Mouse (Mus musculus) CH12.LX (cell line): ENCODE results near the gene Gpr68. TPM values are rescaled to one million over a fixed set of nuclear protein-coding genes. Genes with fewer than 3 reads are reported as not detected.

Source experiments
- DNase-seq: peaks from one replicate; pipeline ENCODE4 v3.0.0-alpha.2; 2013; ENCODE audit errors: extremely low read depth
- H3K27ac ChIP-seq: 2 replicates; pipeline ENCODE4 v1.5.1; 2012; ENCODE audit warnings: low read depth, mild to moderate bottlenecking, control low read depth, moderate library complexity; ENCODE audit not compliant: insufficient read depth
- H3K27me3 ChIP-seq: replicated peaks from 2 replicates; pipeline ENCODE3; 2012; ENCODE audit warnings: inconsistent platforms
- H3K36me3 ChIP-seq, 2 experiments: replicated peaks in 1 of 2; 2 replicates each; pipeline versions ENCODE3 to v1.6.1; 2012; ENCODE audit warnings: inconsistent platforms in 1 of 2, low read length in 1 of 2, mild to moderate bottlenecking in 1 of 2, mixed read lengths in 1 of 2, moderate library complexity in 1 of 2; ENCODE audit not compliant: control insufficient read depth in 1 of 2, insufficient read depth in 1 of 2
- H3K4me1 ChIP-seq, 2 experiments: 2 replicates each; pipeline ENCODE4 v1.6.1; 2012; ENCODE audit warnings: inconsistent platforms in 1 of 2, moderate library complexity in 1 of 2; ENCODE audit not compliant: insufficient read depth in 2 of 2, control insufficient read depth in 1 of 2
- H3K4me2 ChIP-seq: 2 replicates; pipeline ENCODE4 v1.6.1; 2012; ENCODE audit warnings: low read depth, mild to moderate bottlenecking, control low read depth; ENCODE audit not compliant: poor library complexity, insufficient read depth, severe bottlenecking
- H3K4me3 ChIP-seq, 3 experiments: fragments of 150-350 bp in 1 of 3; sonication (generic) in 1 of 3; replicated peaks in 1 of 3; 2 replicates each; pipeline versions ENCODE3 to v1.5.1; 2011 to 2012; ENCODE audit warnings: low read depth in 2 of 3, low read length in 2 of 3, mild to moderate bottlenecking in 2 of 3, moderate library complexity in 2 of 3, control low read depth in 1 of 3, improper control_type of control experiment in 1 of 3, inconsistent platforms in 1 of 3, mixed read lengths in 1 of 3; ENCODE audit not compliant: poor library complexity in 1 of 3
- H3K79me2 ChIP-seq: replicated peaks from 2 replicates; pipeline ENCODE4 v1.6.1; 2012; ENCODE audit warnings: mild to moderate bottlenecking, moderate library complexity; ENCODE audit not compliant: control insufficient read depth, poor library complexity, insufficient read depth, severe bottlenecking; ENCODE audit errors: extremely low read depth
- H3K9ac ChIP-seq: 2 replicates; pipeline ENCODE4 v1.6.1; 2012; ENCODE audit warnings: low read depth, mild to moderate bottlenecking, control low read depth, moderate library complexity; ENCODE audit not compliant: insufficient read depth
- H3K9me3 ChIP-seq: replicated peaks from 2 replicates; pipeline ENCODE3; 2012; ENCODE audit warnings: low read length, inconsistent platforms, mixed read lengths
- BHLHE40 ChIP-seq: IDR thresholded peaks from 2 replicates; pipeline ENCODE4 v1.6.1; 2011; ENCODE audit warnings: mild to moderate bottlenecking, low read depth, low read length, improper control_type of control experiment
- CHD1 ChIP-seq: IDR thresholded peaks from 2 replicates; pipeline ENCODE4 v1.6.1; 2012; ENCODE audit warnings: low read depth, low read length, improper control_type of control experiment, inconsistent platforms
- CHD2 ChIP-seq: IDR thresholded peaks from 2 replicates; pipeline ENCODE4 v1.6.1; 2011; ENCODE audit warnings: low read length, improper control_type of control experiment
- CTCF ChIP-seq, 2 experiments: IDR thresholded peaks in 1 of 2; conservative IDR thresholded peaks in 1 of 2; 2 replicates each; pipeline ENCODE4 v1.5.1; 2011 to 2012; ENCODE audit warnings: low read depth in 2 of 2, low read length in 2 of 2, improper control_type of control experiment in 1 of 2, inconsistent platforms in 1 of 2, mild to moderate bottlenecking in 1 of 2, moderate library complexity in 1 of 2
- E2F4 ChIP-seq: IDR thresholded peaks from 2 replicates; pipeline ENCODE4 v1.6.1; 2011; ENCODE audit warnings: low read depth, low read length, improper control_type of control experiment; ENCODE audit not compliant: insufficient replicate concordance
- ELF1 ChIP-seq: IDR thresholded peaks from 2 replicates; pipeline ENCODE4 v1.6.1; 2014; ENCODE audit warnings: low read depth, mild to moderate bottlenecking, inconsistent platforms, low read length, improper control_type of control experiment
- ETS1 ChIP-seq: conservative IDR thresholded peaks from 2 replicates; pipeline ENCODE4 v1.6.1; 2012; ENCODE audit warnings: low read depth, mild to moderate bottlenecking, inconsistent platforms, low read length, improper control_type of control experiment, moderate library complexity
- HCFC1 ChIP-seq: IDR thresholded peaks from 2 replicates; pipeline ENCODE4 v1.6.1; 2012; ENCODE audit warnings: low read depth, mild to moderate bottlenecking, inconsistent platforms, low read length, improper control_type of control experiment
- IRF4 ChIP-seq: IDR thresholded peaks from 2 replicates; pipeline ENCODE4 v1.6.1; 2014; ENCODE audit warnings: low read depth, mild to moderate bottlenecking, inconsistent platforms, low read length, improper control_type of control experiment
- JUN ChIP-seq: IDR thresholded peaks from 2 replicates; pipeline ENCODE4 v1.6.1; 2011; ENCODE audit warnings: low read depth, mild to moderate bottlenecking, low read length, improper control_type of control experiment, moderate library complexity; ENCODE audit not compliant: insufficient read depth
- JUND ChIP-seq: conservative IDR thresholded peaks from 2 replicates; pipeline ENCODE4 v1.6.1; 2011; ENCODE audit warnings: low read depth, low read length, improper control_type of control experiment
- MAFK ChIP-seq: IDR thresholded peaks from 2 replicates; pipeline ENCODE4 v1.6.1; 2011; ENCODE audit warnings: low read length, improper control_type of control experiment; ENCODE audit not compliant: insufficient replicate concordance
- MAX ChIP-seq: IDR thresholded peaks from 2 replicates; pipeline ENCODE4 v1.6.1; 2011; ENCODE audit warnings: low read length, improper control_type of control experiment
- MAZ ChIP-seq: IDR thresholded peaks from 2 replicates; pipeline ENCODE4 v1.6.1; 2012; ENCODE audit warnings: low read depth, mild to moderate bottlenecking, inconsistent platforms, low read length, improper control_type of control experiment, moderate library complexity
- MEF2A ChIP-seq: IDR thresholded peaks from 2 replicates; pipeline ENCODE4 v1.6.1; 2014; ENCODE audit warnings: low read depth, mild to moderate bottlenecking, inconsistent platforms, low read length, improper control_type of control experiment, borderline replicate concordance
- MXI1 ChIP-seq: IDR thresholded peaks from 2 replicates; pipeline ENCODE4 v1.6.1; 2011; ENCODE audit warnings: mild to moderate bottlenecking, low read depth, low read length, improper control_type of control experiment
- MYC ChIP-seq: IDR thresholded peaks from 2 replicates; pipeline ENCODE4 v1.6.1; 2011; ENCODE audit warnings: low read depth, mild to moderate bottlenecking, improper control_type of control experiment, low read length
- PAX5 ChIP-seq: IDR thresholded peaks from 2 replicates; pipeline ENCODE4 v1.6.1; 2012; ENCODE audit warnings: low read length, inconsistent platforms, mixed read lengths
- POLR2A ChIP-seq: IDR thresholded peaks from 2 replicates; pipeline ENCODE4 v1.6.1; 2011; ENCODE audit warnings: low read depth, mild to moderate bottlenecking, improper control_type of control experiment, low read length
- RAD21 ChIP-seq: IDR thresholded peaks from 2 replicates; pipeline ENCODE4 v1.6.1; 2011; ENCODE audit warnings: low read depth, mild to moderate bottlenecking, low read length, improper control_type of control experiment, moderate library complexity
- SIN3A ChIP-seq: IDR thresholded peaks from 2 replicates; pipeline ENCODE4 v1.6.1; 2012; ENCODE audit warnings: low read length, improper control_type of control experiment, inconsistent platforms
- SMC3 ChIP-seq: IDR thresholded peaks from 2 replicates; pipeline ENCODE4 v1.6.1; 2011; ENCODE audit warnings: low read depth, low read length, improper control_type of control experiment
- TBP ChIP-seq: conservative IDR thresholded peaks from 2 replicates; pipeline ENCODE4 v1.6.1; 2011; ENCODE audit warnings: low read depth, low read length, improper control_type of control experiment
- TCF12 ChIP-seq: IDR thresholded peaks from 2 replicates; pipeline ENCODE4 v1.6.1; 2014; ENCODE audit warnings: low read depth, mild to moderate bottlenecking, inconsistent platforms, low read length, improper control_type of control experiment
- UBTF ChIP-seq: IDR thresholded peaks from 2 replicates; pipeline ENCODE4 v1.6.1; 2012; ENCODE audit warnings: low read depth, mild to moderate bottlenecking, inconsistent platforms, low read length, improper control_type of control experiment, moderate library complexity
- USF2 ChIP-seq: conservative IDR thresholded peaks from 2 replicates; pipeline ENCODE4 v1.6.1; 2011; ENCODE audit warnings: low read depth, low read length, improper control_type of control experiment
- ZMIZ1 ChIP-seq: IDR thresholded peaks from 2 replicates; pipeline ENCODE4 v1.6.1; 2012; ENCODE audit warnings: low read depth, mild to moderate bottlenecking, inconsistent platforms, low read length, improper control_type of control experiment
- dilution Hi-C: fragments of 300-500 bp; cut with MboI; formaldehyde crosslinking; loops from 2 replicates; pipeline ENCODE4 v1.14.3; 2020; ENCODE audit warnings: low sequenced_read_pairs; ENCODE audit not compliant: extremely low pct_unique_long_range_greater_than_20kb, extremely low pct_ligation_motif_present
- in situ Hi-C: fragments of 300-500 bp; cut with MboI; formaldehyde crosslinking; loops from 3 replicates; pipeline ENCODE4 v1.14.3; 2019; ENCODE audit warnings: low sequenced_read_pairs, low pct_ligation_motif_present, low pct_unique_long_range_greater_than_20kb, mixed read lengths
- polyA plus RNA-seq: library from polyadenylated mRNA; unstranded; fragments of >175 nt; gene quantifications from 2 replicates; pipeline ENCODE4 v1.2.1, GENCODE M21; 2012; ENCODE audit warnings: low read depth; ENCODE audit not compliant: insufficient read length
- total RNA-seq, 2 experiments: library from RNA; depleted of rRNA; stranded (reverse); fragments of 300-350 nt in 1 of 2; fragments of >200 nt in 1 of 2; gene quantifications; 2 replicates each; pipeline ENCODE4 v1.2.3; 2012 to 2014

The Gpr68 gene
- 2.3 and 4.2 TPM in 2 replicates for total RNA-seq (2012; rRNA removed)
- total RNA-seq (2014; rRNA removed), result 1.2 TPM in 2 replicates
- 1.5 and 1.6 TPM in 2 replicates for polyA plus RNA-seq

- peaks cover 12 to 26% of the 10 kb centered on the region in 2 experiments for H3K36me3 ChIP-seq
- H3K79me2 ChIP-seq, result no peaks in the 10 kb centered on the region
- peaks cover 20 to 80% of the 10 kb centered on the region in 2 experiments for H3K4me1 ChIP-seq
- dilution Hi-C loops, result no loop called here
- H3K27ac ChIP-seq, result no peak within 1 kb of the TSS
- in situ Hi-C loops, result no loop called here
- DNase-seq, result no peak
- no peaks in the 10 kb centered on the region for H3K27me3 ChIP-seq
- H3K4me2 ChIP-seq, result 0 out of 2 replicates have a peak within 1 kb of the TSS, but pooled peaks have one; percentile 24
- H3K9me3 ChIP-seq, result no peaks in the 10 kb centered on the region
- TF ChIP-seq RAD21 (no peak), PAX5 (no peak), BHLHE40 (no peak), ZMIZ1 (no peak), CTCF (conservative IDR thresholded peaks at IDR 0.05 in 1 of 2, IDR thresholded peaks at IDR 0.05 in 1 of 2; ENCODE audit: low read depth in 2 of 2, low read length in 2 of 2) (no peak), POLR2A (no peak), E2F4 (no peak), HCFC1 (no peak), USF2 (no peak), TCF12 (no peak), CHD2 (no peak)
- TF ChIP-seq, all 38 proteins: peak for 0
- Histone ChIP-seq H3K4me3 (peak within 1 kb of the TSS in 1 of 3 experiments; percentile 34), H3K9ac (no peak within 1 kb of the TSS; the same call in 1 of the 2 replicates)
Measured at GRCm38 (mm10) chr12:100907598-100908297, at the start of gene Gpr68. Gene Gpr68, minus strand, starts transcription at chr12:100908198.

- Histone ChIP-seq H3K27me3 (no peaks in the 10 kb centered on the region), H3K4me1 (peaks cover 2 to 11% of the 10 kb centered on the region in 2 experiments; a peak in 3 of 4 replicates), H3K9ac (no peak overlapping the region), H3K27ac (no peak overlapping the region), H3K79me2 (no peaks in the 10 kb centered on the region), H3K4me3 (no peak overlapping the region), H3K4me2 (no peak overlapping the region), H3K9me3 (no peaks in the 10 kb centered on the region), H3K36me3 (peaks cover 62 to 96% of the 10 kb centered on the region in 2 experiments)
- dilution Hi-C loops (no loop called here), in situ Hi-C loops (loop anchor here (5.0 kb wide), 1 partner anchor 70 kb away; the partner anchor contains the start of gene Ccdc88c)
- DNase-seq, result no peak
- TF ChIP-seq ETS1 (no peak), MYC (no peak), CHD2 (no peak), MEF2A (no peak), SMC3 (no peak), TBP (no peak), JUND (no peak), CHD1 (no peak), SIN3A (no peak), MXI1 (no peak), ELF1 (no peak), IRF4 (no peak), MAX (no peak), BHLHE40 (no peak), JUN (no peak), UBTF (no peak), USF2 (no peak), PAX5 (no peak), MAFK (no peak), MAZ (no peak)
Measured at GRCm38 (mm10) chr12:100957257-100957656, 49.3 kb upstream of the Gpr68 start.
